Mouse (Mus musculus) CH12.LX (cell line): ENCODE measurements at regions not wholly inside any gene's neighbourhood (a gene's known extent, or its start where the extent isn't known, plus 50 kb on each side); places are given as distances from the start of the nearest gene placed in this dataset.

ENCODE experiments used
- CTCF ChIP-seq, 2 experiments: IDR thresholded peaks in 1 of 2; conservative IDR thresholded peaks in 1 of 2; 2 replicates each; pipeline ENCODE4 v1.5.1; 2011 to 2012; ENCODE audit warnings: low read depth in 2 of 2, low read length in 2 of 2, improper control_type of control experiment in 1 of 2, inconsistent platforms in 1 of 2, mild to moderate bottlenecking in 1 of 2, moderate library complexity in 1 of 2
- ELF1 ChIP-seq: IDR thresholded peaks from 2 replicates; pipeline ENCODE4 v1.6.1; 2014; ENCODE audit warnings: low read depth, mild to moderate bottlenecking, inconsistent platforms, low read length, improper control_type of control experiment
- JUND ChIP-seq: conservative IDR thresholded peaks from 2 replicates; pipeline ENCODE4 v1.6.1; 2011; ENCODE audit warnings: low read depth, low read length, improper control_type of control experiment
- MAFK ChIP-seq: IDR thresholded peaks from 2 replicates; pipeline ENCODE4 v1.6.1; 2011; ENCODE audit warnings: low read length, improper control_type of control experiment; ENCODE audit not compliant: insufficient replicate concordance
- NELFE ChIP-seq: IDR thresholded peaks from 2 replicates; pipeline ENCODE4 v1.6.1; 2011; ENCODE audit warnings: low read depth, low read length, improper control_type of control experiment
- POLR2A ChIP-seq: IDR thresholded peaks from 2 replicates; pipeline ENCODE4 v1.6.1; 2011; ENCODE audit warnings: low read depth, mild to moderate bottlenecking, improper control_type of control experiment, low read length
- POLR2AphosphoS2 ChIP-seq: IDR thresholded peaks from 2 replicates; pipeline ENCODE4 v1.6.1; 2011; ENCODE audit warnings: low read depth, low read length, improper control_type of control experiment
- RCOR1 ChIP-seq: conservative IDR thresholded peaks from 2 replicates; pipeline ENCODE4 v1.6.1; 2012; ENCODE audit warnings: low read depth, mild to moderate bottlenecking, inconsistent platforms, low read length, improper control_type of control experiment
- SIN3A ChIP-seq: IDR thresholded peaks from 2 replicates; pipeline ENCODE4 v1.6.1; 2012; ENCODE audit warnings: low read length, improper control_type of control experiment, inconsistent platforms
- TCF12 ChIP-seq: IDR thresholded peaks from 2 replicates; pipeline ENCODE4 v1.6.1; 2014; ENCODE audit warnings: low read depth, mild to moderate bottlenecking, inconsistent platforms, low read length, improper control_type of control experiment
- USF2 ChIP-seq: conservative IDR thresholded peaks from 2 replicates; pipeline ENCODE4 v1.6.1; 2011; ENCODE audit warnings: low read depth, low read length, improper control_type of control experiment
- ZC3H11A ChIP-seq: IDR thresholded peaks from 2 replicates; pipeline ENCODE4 v1.6.1; 2012; ENCODE audit warnings: low read depth, mild to moderate bottlenecking, inconsistent platforms, low read length, improper control_type of control experiment
- ZMIZ1 ChIP-seq: IDR thresholded peaks from 2 replicates; pipeline ENCODE4 v1.6.1; 2012; ENCODE audit warnings: low read depth, mild to moderate bottlenecking, inconsistent platforms, low read length, improper control_type of control experiment
- ZNF384 ChIP-seq: IDR thresholded peaks from 2 replicates; pipeline ENCODE4 v1.6.1; 2012; ENCODE audit warnings: low read depth, low read length, improper control_type of control experiment, inconsistent platforms

DNA sequence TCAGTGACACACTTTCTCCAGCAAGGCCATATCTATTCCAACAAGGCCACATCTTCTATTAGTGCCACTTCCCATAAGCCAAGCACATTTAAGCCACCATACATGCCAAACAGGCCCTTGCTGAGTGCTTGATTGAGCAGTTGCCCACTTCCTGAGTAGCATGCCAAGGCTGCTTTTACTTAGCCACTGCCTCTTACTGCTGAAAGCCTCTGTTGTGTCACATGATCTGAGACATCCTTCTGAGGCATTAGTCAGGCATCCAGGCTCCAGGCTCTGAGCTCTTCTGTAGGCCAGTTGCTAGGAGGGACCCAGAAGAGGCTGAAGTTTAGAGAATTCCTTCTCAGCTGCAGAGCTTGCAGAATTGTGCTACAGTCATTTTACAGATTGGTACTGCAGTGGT, 165.8 kb upstream of the Inhba start:
- no peak for TF ChIP-seq POLR2A
- no peak for TF ChIP-seq USF2
- no peak for TF ChIP-seq CTCF (conservative IDR thresholded peaks at IDR 0.05 in 1 of 2, IDR thresholded peaks at IDR 0.05 in 1 of 2; ENCODE audit: low read depth in 2 of 2, low read length in 2 of 2)
- TF ChIP-seq NELFE = no peak
- no peak for TF ChIP-seq SIN3A
- TF ChIP-seq ZMIZ1 = no peak
- no peak for TF ChIP-seq POLR2AphosphoS2
- no peak for TF ChIP-seq ZNF384
- no peak for TF ChIP-seq MAFK
- no peak for TF ChIP-seq ZC3H11A
- no peak for TF ChIP-seq JUND
- TF ChIP-seq RCOR1 = no peak
- no peak for TF ChIP-seq ELF1
- no peak for TF ChIP-seq TCF12
